7 mouse cellular contexts compared by ENCODE assay signal in the genomic region with DNA sequence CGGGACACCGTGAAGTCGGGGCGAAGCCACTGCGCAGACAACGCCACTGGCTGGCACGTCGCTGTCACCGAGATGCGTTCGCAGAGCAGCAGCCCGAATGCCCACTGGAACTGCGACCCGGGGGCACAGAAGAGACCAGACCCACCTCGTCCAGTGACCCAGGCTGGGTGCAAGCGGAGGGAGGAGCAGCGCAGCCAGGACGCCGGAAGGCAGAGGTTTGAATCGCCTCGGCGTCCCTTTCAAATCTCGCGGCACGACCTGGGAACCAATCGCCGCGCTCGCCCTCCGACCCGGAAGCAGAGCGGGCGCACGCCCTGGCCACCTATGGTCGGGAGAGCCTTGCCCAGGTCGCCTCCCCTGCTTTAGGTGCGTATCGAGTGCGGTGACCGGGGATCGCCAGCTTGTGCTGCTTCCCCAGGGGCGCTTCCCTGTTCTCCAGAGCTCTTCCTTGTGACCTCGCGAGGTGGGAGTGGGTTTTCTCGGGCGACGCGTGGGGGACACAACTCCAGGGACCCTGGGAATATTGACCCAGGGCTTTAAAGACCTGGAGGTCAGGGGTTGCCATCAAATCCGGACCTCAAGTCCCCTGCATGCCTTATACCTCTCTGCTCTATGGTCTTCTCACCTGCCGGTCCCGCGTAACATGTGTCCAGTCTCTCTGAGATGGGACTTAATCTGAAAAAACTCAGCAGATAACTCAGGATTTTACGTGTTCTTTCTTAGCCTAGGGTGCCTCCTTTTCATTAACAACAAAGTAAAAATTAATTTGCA. TPM values are rescaled to one million over a fixed set of nuclear protein-coding genes. Genes with fewer than 3 reads are reported as not detected.
DNase-seq lines count a peak whose midpoint lies in the region; ATAC-seq and TF ChIP-seq lines count a peak whose summit lies in the region.

Parpbp (minus strand) TSS at position 235 of the 771 bp plus-strand sequence.
Nup37 (plus strand) TSS at position 286 of the 771 bp plus-strand sequence.

- peaks cover 25% of the 10 kb centered on the region for H3K36me3 ChIP-seq in embryonic facial prominence, embryonic 12.5 days
- no peaks in the 10 kb centered on the region for H3K36me3 ChIP-seq in kidney, adult 2 months (ENCODE audit: control insufficient read depth, insufficient read depth, low read length)
- H3K36me3 ChIP-seq in limb, embryonic 12.5 days = peaks cover 34% of the 10 kb centered on the region
- no peaks in the 10 kb centered on the region for H3K36me3 ChIP-seq in midbrain, embryonic 15.5 days (replicated peaks)
- H3K36me3 ChIP-seq in spleen, adult 2 months (ENCODE audit: control insufficient read depth, insufficient read depth, low read length) = no peaks in the 10 kb centered on the region

- H3K27ac ChIP-seq in embryonic facial prominence, embryonic 12.5 days = no peak within 1 kb of the TSS
- no peak within 1 kb of the TSS; the same call in 1 of the 2 replicates for H3K27ac ChIP-seq in kidney, adult 2 months (ENCODE audit: insufficient read depth, low read depth, low read length)
- H3K27ac ChIP-seq in limb, embryonic 12.5 days = no peak within 1 kb of the TSS
- H3K27ac ChIP-seq in midbrain, embryonic 15.5 days = no peak within 1 kb of the TSS
- H3K27ac ChIP-seq in spleen, adult 2 months (ENCODE audit: insufficient read depth, low read length) = no peak within 1 kb of the TSS

- TF ChIP-seq POLR2A in kidney, adult 2 months (IDR thresholded peaks at IDR 0.05; ENCODE audit: low read depth, low read length) = no peak
- TF ChIP-seq POLR2A in spleen, adult 2 months (IDR thresholded peaks at IDR 0.05; ENCODE audit: low read depth, low read length) = peak; percentile 34; the same call in 1 of the 2 replicates

- 1% methylated on average over 53 of the region's 53 CpGs for WGBS in embryonic facial prominence, embryonic 12.5 days
- WGBS in kidney, adult 2 months = under 1% methylated on average over 53 of the region's 53 CpGs
- under 1% methylated on average over 53 of the region's 53 CpGs for WGBS in limb, embryonic 12.5 days
- WGBS in midbrain, embryonic 15.5 days = under 1% methylated on average over 53 of the region's 53 CpGs
- WGBS in spleen, adult 2 months = 1% methylated on average over 53 of the region's 53 CpGs

- H3K4me1 ChIP-seq in embryonic facial prominence, embryonic 12.5 days = peaks cover 20% of the 10 kb centered on the region
- H3K4me1 ChIP-seq in kidney, adult 2 months (ENCODE audit: control insufficient read depth, insufficient read depth, low read length) = no peaks in the 10 kb centered on the region
- peaks cover 22% of the 10 kb centered on the region for H3K4me1 ChIP-seq in limb, embryonic 12.5 days (replicated peaks)
- H3K4me1 ChIP-seq in midbrain, embryonic 15.5 days = peaks cover 14% of the 10 kb centered on the region
- H3K4me1 ChIP-seq in spleen, adult 2 months (ENCODE audit: control insufficient read depth, insufficient read depth, insufficient read length) = no peaks in the 10 kb centered on the region

- H3K4me3 ChIP-seq in embryonic facial prominence, embryonic 12.5 days = peak within 1 kb of the TSS; percentile 82
- H3K4me3 ChIP-seq in kidney, adult 2 months (ENCODE audit: insufficient read depth, low read depth, low read length) = peak within 1 kb of the TSS; percentile 57
- peak within 1 kb of the TSS; percentile 77 for H3K4me3 ChIP-seq in limb, embryonic 12.5 days (replicated peaks)
- H3K4me3 ChIP-seq in midbrain, embryonic 15.5 days = peak within 1 kb of the TSS; percentile 83
- H3K4me3 ChIP-seq in spleen, adult 2 months (ENCODE audit: extremely low read depth, insufficient read depth, insufficient read length) = peak within 1 kb of the TSS; percentile 88

- ATAC-seq in embryonic facial prominence, embryonic 12.5 days (ENCODE audit: insufficient number of reproducible peaks, insufficient read depth, low FRiP score, low TSS enrichment) = peak; percentile 85
- ATAC-seq in limb, embryonic 12.5 days (ENCODE audit: insufficient number of reproducible peaks, insufficient read depth, low FRiP score, low TSS enrichment, low read depth) = peak; percentile 94
- ATAC-seq in midbrain, embryonic 15.5 days (replicated peaks) = peak; percentile 99

- peak; percentile 88 for DNase-seq in adrenal gland, postnatal 25 days
- peak; percentile 87 to 93 for DNase-seq in heart, adult 18-20 months
- DNase-seq in kidney, adult 2 months = peak; percentile 92
- peak; percentile 61 to 84 for DNase-seq in spleen, adult 2 months (ENCODE audit: low read depth in 1 of 2, low spot score in 2 of 2)

- peak within 1 kb of the TSS; percentile 74 for H3K9ac ChIP-seq in embryonic facial prominence, embryonic 12.5 days
- H3K9ac ChIP-seq in limb, embryonic 12.5 days (replicated peaks) = peak within 1 kb of the TSS; percentile 80
- H3K9ac ChIP-seq in midbrain, embryonic 15.5 days = peak within 1 kb of the TSS; percentile 68

- H3K27me3 ChIP-seq in embryonic facial prominence, embryonic 12.5 days = no peaks in the 10 kb centered on the region
- no peaks in the 10 kb centered on the region for H3K27me3 ChIP-seq in kidney, adult 2 months (replicated peaks; ENCODE audit: control insufficient read depth, insufficient read depth, low read length)
- H3K27me3 ChIP-seq in limb, embryonic 12.5 days = no peaks in the 10 kb centered on the region
- no peaks in the 10 kb centered on the region for H3K27me3 ChIP-seq in midbrain, embryonic 15.5 days (replicated peaks)
- H3K27me3 ChIP-seq in spleen, adult 2 months (ENCODE audit: control insufficient read depth, insufficient read depth, low read length) = no peaks in the 10 kb centered on the region

- H3K9me3 ChIP-seq in embryonic facial prominence, embryonic 12.5 days = no peaks in the 10 kb centered on the region
- H3K9me3 ChIP-seq in limb, embryonic 12.5 days = no peaks in the 10 kb centered on the region
- no peaks in the 10 kb centered on the region for H3K9me3 ChIP-seq in midbrain, embryonic 15.5 days

- H3K4me2 ChIP-seq in embryonic facial prominence, embryonic 12.5 days (replicated peaks) = peak within 1 kb of the TSS; percentile 75
- H3K4me2 ChIP-seq in limb, embryonic 12.5 days = peak within 1 kb of the TSS; percentile 80
- H3K4me2 ChIP-seq in midbrain, embryonic 15.5 days = peak within 1 kb of the TSS; percentile 82

- TF ChIP-seq CTCF in kidney, adult 2 months (conservative IDR thresholded peaks at IDR 0.05; ENCODE audit: insufficient read depth, insufficient read length, low read depth, low read length) = no peak
- no peak for TF ChIP-seq CTCF in spleen, adult 2 months (IDR thresholded peaks at IDR 0.05; ENCODE audit: extremely low read depth, insufficient read depth, insufficient read length, insufficient replicate concordance)

RNA-seq across cellular contexts. Expression of gene Parpbp, which starts in this region (rescaled TPM):
- total RNA-seq in adrenal gland, postnatal 25 days (2021) = 1.6 and 2.2 TPM in 2 replicates
- 14.7 and 15.0 TPM in 2 replicates for polyA plus RNA-seq in embryonic facial prominence, embryonic 12.5 days (2016; fragmentation: Nextera tagmentation; extraction: Ambion mirVana)
- total RNA-seq in heart, adult 18-20 months (2021) = under 1 TPM; 0.17 to 0.28 TPM
- polyA plus RNA-seq in kidney, adult 2 months (2012; rRNA removed) = 0.06 and 0.16 TPM in 2 replicates
- 13.4 and 15.2 TPM in 2 replicates for polyA plus RNA-seq in limb, embryonic 12.5 days (2016; fragmentation: Nextera tagmentation; extraction: Ambion mirVana)
- polyA plus RNA-seq in midbrain, embryonic 15.5 days (2015; fragmentation: Nextera tagmentation; extraction: Ambion mirVana) = 1.8 and 2.3 TPM in 2 replicates
- polyA plus RNA-seq in spleen, adult 2 months (2012; rRNA removed) = 0.59 and 0.84 TPM in 2 replicates

RNA-seq across cellular contexts. Expression of gene Nup37, which starts in this region (rescaled TPM):
- total RNA-seq in adrenal gland, postnatal 25 days (2021) = 6.9 and 14.6 TPM in 2 replicates
- 92.2 and 94.3 TPM in 2 replicates for polyA plus RNA-seq in embryonic facial prominence, embryonic 12.5 days (2016; fragmentation: Nextera tagmentation; extraction: Ambion mirVana)
- total RNA-seq in heart, adult 18-20 months (2021) = 1 to 10 TPM; 6.8 to 8.0 TPM
- 4.8 and 7.1 TPM in 2 replicates for polyA plus RNA-seq in kidney, adult 2 months (2012; rRNA removed)
- 94.2 and 96.8 TPM in 2 replicates for polyA plus RNA-seq in limb, embryonic 12.5 days (2016; fragmentation: Nextera tagmentation; extraction: Ambion mirVana)
- 21.7 and 22.3 TPM in 2 replicates for polyA plus RNA-seq in midbrain, embryonic 15.5 days (2015; fragmentation: Nextera tagmentation; extraction: Ambion mirVana)
- polyA plus RNA-seq in spleen, adult 2 months (2012; rRNA removed) = 2.1 and 2.3 TPM in 2 replicates
